Mouse (Mus musculus) lung, postnatal 0 days (tissue): ENCODE measurements around the gene Slc6a21. TPM values are rescaled to one million over a fixed set of nuclear protein-coding genes. Genes with fewer than 3 reads are reported as not detected.

ENCODE experiments used
- ATAC-seq: fragments of 200-750 bp; cut with Nextera tagmentation; 2 replicates; pipeline ENCODE4 v1.8.0; 2017; ENCODE audit warnings: moderate library complexity
- DNase-seq: peaks from one replicate; pipeline ENCODE4 v3.0.0-alpha.2; 2016; ENCODE audit warnings: low spot score
- H3K27ac ChIP-seq: fragments of 300-500 bp; sonication (generic); 2 replicates; pipeline ENCODE4 v1.5.1; 2014; ENCODE audit warnings: antibody characterized with exemption, mild to moderate bottlenecking, low read length, mixed read lengths
- H3K27me3 ChIP-seq: fragments of 300-500 bp; sonication (generic); replicated peaks from 2 replicates; pipeline ENCODE4 v1.6.1; 2014; ENCODE audit warnings: low read length, mixed read lengths; ENCODE audit not compliant: insufficient read depth
- H3K36me3 ChIP-seq: fragments of 300-500 bp; sonication (generic); 2 replicates; pipeline ENCODE4 v1.6.1; 2014; ENCODE audit warnings: low read length, mixed read lengths; ENCODE audit not compliant: insufficient read depth
- H3K4me1 ChIP-seq: fragments of 300-500 bp; sonication (generic); 2 replicates; pipeline ENCODE4 v1.6.1; 2014; ENCODE audit warnings: antibody characterized with exemption, low read depth, low read length, mixed read lengths; ENCODE audit not compliant: insufficient read depth
- H3K4me2 ChIP-seq: fragments of 300-500 bp; sonication (generic); replicated peaks from 2 replicates; pipeline ENCODE4 v1.6.1; 2014; ENCODE audit warnings: low read depth, mild to moderate bottlenecking, low read length, moderate library complexity, mixed read lengths
- H3K4me3 ChIP-seq: fragments of 300-500 bp; sonication (generic); 2 replicates; pipeline ENCODE4 v1.5.1; 2014; ENCODE audit warnings: low read depth, low read length
- H3K9ac ChIP-seq: fragments of 300-500 bp; sonication (generic); replicated peaks from 2 replicates; pipeline ENCODE4 v1.6.1; 2014; ENCODE audit warnings: low read depth, mild to moderate bottlenecking
- H3K9me3 ChIP-seq: fragments of 300-500 bp; sonication (generic); 2 replicates; pipeline ENCODE4 v1.6.1; 2016; ENCODE audit warnings: low read length, mixed read lengths
- CTCF ChIP-seq: IDR thresholded peaks from 2 replicates; pipeline ENCODE4 v1.5.1; 2016; ENCODE audit warnings: antibody characterized with exemption, mild to moderate bottlenecking
- EP300 ChIP-seq: IDR thresholded peaks from 2 replicates; pipeline ENCODE4 v1.6.1; 2016; ENCODE audit warnings: antibody characterized with exemption, mild to moderate bottlenecking, control low read depth
- WGBS: fragments of 180-500 bp; shearing (Covaris S2); extraction: QIAGEN DNeasy Blood & Tissue Kit; methylation state at CpG from one replicate; pipeline ENCODE4 v1.1.7; 2014; 5-methylcytosine and 5-hydroxymethylcytosine counted together
- polyA plus RNA-seq: library from polyadenylated mRNA; unstranded; fragments of >200 nt; fragmentation: Nextera tagmentation; extraction: Ambion mirVana; gene quantifications from 2 replicates; pipeline ENCODE4 v1.2.1, GENCODE M21; 2015

Gene Slc6a21
- polyA plus RNA-seq, 1 experiment from 2014 or later, result not detected

GRCm38 (mm10) chr7:45338161-45338911, 61.0 kb downstream of the Slc6a21 start:
- Histone ChIP-seq H3K9me3 (no peaks in the 10 kb centered on the region), H3K36me3 (no peaks in the 10 kb centered on the region), H3K4me1 (peaks cover 14% of the 10 kb centered on the region; the same call in 1 of the 2 replicates), H3K4me2 (peak overlapping the region; percentile 87), H3K27me3 (no peaks in the 10 kb centered on the region), H3K9ac (no peak overlapping the region), H3K4me3 (no peak overlapping the region), H3K27ac (0 out of 2 replicates have a peak overlapping the region, but pooled peaks have one; percentile 11)
- WGBS, result 2% methylated on average over 14 of the region's 14 CpGs
- peak; percentile 57 for DNase-seq
- peak; percentile 9 for ATAC-seq
- TF ChIP-seq EP300 (no peak), CTCF (no peak)

Other genes starting within 250 kb of the Slc6a21 start
- 6.4 and 6.7 TPM in 2 replicates for gene Prr12, start 224.6 kb upstream of the Slc6a21 start, polyA plus RNA-seq
- gene Nosip, start 215.1 kb upstream of the Slc6a21 start, polyA plus RNA-seq, result 54.6 and 62.8 TPM in 2 replicates
- 36.8 and 40.8 TPM in 2 replicates for gene Prrg2, start 214.8 kb upstream of the Slc6a21 start, polyA plus RNA-seq
- gene Rcn3, start 185.3 kb upstream of the Slc6a21 start, polyA plus RNA-seq, result 158 and 162 TPM in 2 replicates
- gene Fcgrt, start 173.7 kb upstream of the Slc6a21 start, polyA plus RNA-seq, result 138 and 143 TPM in 2 replicates
- gene Rps11, start 153.1 kb upstream of the Slc6a21 start, polyA plus RNA-seq, result 972 and 1,016 TPM in 2 replicates
- 1,107 and 1,148 TPM in 2 replicates for gene Rpl13a, start 148.8 kb upstream of the Slc6a21 start, polyA plus RNA-seq
- gene Gm45713, start 141.3 kb upstream of the Slc6a21 start, polyA plus RNA-seq, result 0.62 and 0.96 TPM in 2 replicates
- gene Flt3l, start 141.1 kb upstream of the Slc6a21 start, polyA plus RNA-seq, result 5.1 and 6.1 TPM in 2 replicates
- 51.7 and 58.4 TPM in 2 replicates for gene Pih1d1, start 123.2 kb upstream of the Slc6a21 start, polyA plus RNA-seq
- 26.7 and 26.8 TPM in 2 replicates for gene Aldh16a1, start 122.9 kb upstream of the Slc6a21 start, polyA plus RNA-seq
- gene Slc17a7, start 113.6 kb upstream of the Slc6a21 start, polyA plus RNA-seq, result 0.56 and 0.65 TPM in 2 replicates
- not detected in 2 replicates for gene Gfy, start 97.9 kb upstream of the Slc6a21 start, polyA plus RNA-seq
- not detected in 2 replicates for gene Pth2, start 96.5 kb upstream of the Slc6a21 start, polyA plus RNA-seq
- 2.7 and 3.3 TPM in 2 replicates for gene Ccdc155, start 72.6 kb upstream of the Slc6a21 start, polyA plus RNA-seq
- gene Dkkl1, start 65.4 kb upstream of the Slc6a21 start, polyA plus RNA-seq, result 0.93 and 1.1 TPM in 2 replicates
- 46.5 and 52.3 TPM in 2 replicates for gene Tead2, start 61.8 kb upstream of the Slc6a21 start, polyA plus RNA-seq
- gene Cd37, start 38.4 kb upstream of the Slc6a21 start, polyA plus RNA-seq, result 9.1 and 9.8 TPM in 2 replicates
- not detected in 2 replicates for gene Slc6a16, start 36.4 kb upstream of the Slc6a21 start, polyA plus RNA-seq
- gene Trpm4, start 56.3 kb downstream of the Slc6a21 start, polyA plus RNA-seq, result 19.2 and 21.9 TPM in 2 replicates
- gene Hrc, start 57.8 kb downstream of the Slc6a21 start, polyA plus RNA-seq, result 0.50 and 0.54 TPM in 2 replicates
- gene Ppfia3, start 89.5 kb downstream of the Slc6a21 start, polyA plus RNA-seq, result 1.8 and 2.0 TPM in 2 replicates
- 0.49 TPM in 1 of 2 replicates, not detected in the other for gene Lin7b, start 93.1 kb downstream of the Slc6a21 start, polyA plus RNA-seq
- 85.3 and 104 TPM in 2 replicates for gene Snrnp70, start 118.2 kb downstream of the Slc6a21 start, polyA plus RNA-seq
- gene Kcna7, start 128.1 kb downstream of the Slc6a21 start, polyA plus RNA-seq, result 0.16 and 0.24 TPM in 2 replicates
- 7.1 and 7.2 TPM in 2 replicates for gene Ntf5, start 136.2 kb downstream of the Slc6a21 start, polyA plus RNA-seq
- gene Lhb, start 143.3 kb downstream of the Slc6a21 start, polyA plus RNA-seq, result 4.5 and 4.7 TPM in 2 replicates
- gene Gys1, start 157.3 kb downstream of the Slc6a21 start, polyA plus RNA-seq, result 19.2 and 19.6 TPM in 2 replicates
- gene Ruvbl2, start 160.6 kb downstream of the Slc6a21 start, polyA plus RNA-seq, result 59.9 and 63.5 TPM in 2 replicates
- gene Ftl1, start 182.4 kb downstream of the Slc6a21 start, polyA plus RNA-seq, result 5,808 and 6,026 TPM in 2 replicates
- 144 and 155 TPM in 2 replicates for gene Bax, start 189.4 kb downstream of the Slc6a21 start, polyA plus RNA-seq
- 0.25 and 0.52 TPM in 2 replicates for gene Tulp2, start 204.4 kb downstream of the Slc6a21 start, polyA plus RNA-seq
- not detected in 2 replicates for gene Gm45808, start 209.3 kb downstream of the Slc6a21 start, polyA plus RNA-seq
- gene Dhdh, start 211.3 kb downstream of the Slc6a21 start, polyA plus RNA-seq, result 3.5 and 4.5 TPM in 2 replicates
- gene Nucb1, start 232.9 kb downstream of the Slc6a21 start, polyA plus RNA-seq, result 203 and 213 TPM in 2 replicates
- gene Ppp1r15a, start 248.8 kb downstream of the Slc6a21 start, polyA plus RNA-seq, result 36.6 and 39.1 TPM in 2 replicates
- 2.0 and 2.1 TPM in 2 replicates for gene Plekha4, start 248.8 kb downstream of the Slc6a21 start, polyA plus RNA-seq